Comparison of ENCODE assay signal across 11 mouse cellular contexts in the genomic region with DNA sequence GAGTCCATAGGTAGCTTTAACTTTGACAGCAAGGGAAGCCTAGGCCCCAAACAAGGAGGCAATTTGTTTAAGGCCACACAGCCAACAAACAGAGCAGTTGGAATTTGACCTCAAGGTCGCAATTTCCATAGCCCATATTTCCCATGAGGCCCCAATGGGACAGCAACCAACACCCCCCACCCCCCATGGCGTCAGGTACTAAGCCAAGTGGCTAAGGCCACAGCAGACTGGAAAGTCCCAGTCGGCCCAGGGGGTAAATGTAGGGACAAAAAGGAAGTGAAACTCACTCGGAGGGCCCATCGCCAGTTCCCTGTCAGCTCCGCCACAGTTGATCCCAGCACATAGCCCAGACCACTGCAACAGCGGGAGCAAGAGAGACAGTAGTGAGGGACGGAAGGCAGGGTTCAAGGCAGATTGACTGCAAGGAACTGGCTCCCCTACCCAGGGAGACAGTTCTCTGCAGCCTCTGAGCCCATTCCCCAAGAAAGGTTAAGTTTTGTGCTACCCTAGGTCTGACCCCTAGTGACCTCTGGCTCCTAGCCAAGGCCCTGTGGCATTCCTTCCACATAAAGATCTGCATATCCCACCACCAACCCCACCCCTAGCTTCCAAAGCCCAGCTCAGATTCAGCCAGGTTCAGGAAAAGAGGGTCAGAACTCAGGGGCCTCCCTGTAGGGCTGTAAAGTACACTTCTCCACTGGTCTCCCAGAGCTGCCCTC. TPM values are rescaled to one million over a fixed set of nuclear protein-coding genes. Genes with fewer than 3 reads are reported as not detected.
DNase-seq lines count a peak whose midpoint lies in the region; ATAC-seq lines count a peak whose summit lies in the region.
"Had no signal": no experiment of that assay in that cellular context is flagged by ENCODE, and none has a peak within 500 bp of the region (broad histone marks: within the 10 kb centered on the region; RNA-seq: fewer than 3 reads in every experiment).

No protein-coding gene starts in this region.

- 50% methylated on average over 8 of the region's 8 CpGs for WGBS in hindbrain, embryonic 10.5 days
- 63% methylated on average over 8 of the region's 8 CpGs for WGBS in hindbrain, embryonic 12.5 days
- 71% methylated on average over 8 of the region's 8 CpGs for WGBS in forebrain, embryonic 12.5 days

- no peaks in the 10 kb centered on the region for H3K36me3 ChIP-seq in hindbrain, embryonic 10.5 days
- H3K36me3 ChIP-seq in hindbrain, embryonic 12.5 days = no peaks in the 10 kb centered on the region
- H3K36me3 ChIP-seq in forebrain, embryonic 12.5 days (replicated peaks) = no peaks in the 10 kb centered on the region
- H3K36me3 ChIP-seq: G1E had no signal

- no peak overlapping the region for H3K4me2 ChIP-seq in hindbrain, embryonic 12.5 days (replicated peaks)
- no peak overlapping the region for H3K4me2 ChIP-seq in forebrain, embryonic 12.5 days

- no peak for ATAC-seq in hindbrain, embryonic 12.5 days (ENCODE audit: low FRiP score)
- no peak for ATAC-seq in forebrain, embryonic 12.5 days (ENCODE audit: low FRiP score)
- ATAC-seq: inflammation-experienced regulatory T-cells, adult 6 months had no signal

- no peaks in the 10 kb centered on the region for H3K27me3 ChIP-seq in hindbrain, embryonic 10.5 days (ENCODE audit: insufficient read depth, poor library complexity, severe bottlenecking)
- no peaks in the 10 kb centered on the region for H3K27me3 ChIP-seq in hindbrain, embryonic 12.5 days
- H3K27me3 ChIP-seq in forebrain, embryonic 12.5 days = no peaks in the 10 kb centered on the region; the same call in 1 of the 2 replicates

- DNase-seq in hindbrain, embryonic 10.5 days (ENCODE audit: low spot score) = peak; percentile 7
- DNase-seq in R1 (ENCODE audit: low read depth, low spot score) = peak; percentile 88
- DNase-seq in heart, postnatal 25 days (ENCODE audit: low spot score) = peak; percentile 34
- DNase-seq in lung, postnatal 25 days (ENCODE audit: low spot score) = peak; percentile 43
- DNase-seq in frontal cortex, postnatal 14 days (ENCODE audit: low spot score in 2 of 2) = no peak
- DNase-seq in urinary bladder, postnatal 25 days (ENCODE audit: low spot score) = no peak

- H3K4me1 ChIP-seq in hindbrain, embryonic 10.5 days (replicated peaks) = peaks cover 13% of the 10 kb centered on the region
- 0 out of 2 replicates have a peak, but pooled peaks cover 2% of the 10 kb centered on the region for H3K4me1 ChIP-seq in hindbrain, embryonic 12.5 days
- no peaks in the 10 kb centered on the region for H3K4me1 ChIP-seq in forebrain, embryonic 12.5 days

- 0 out of 2 replicates have a peak, but pooled peaks cover 3% of the 10 kb centered on the region for H3K9me3 ChIP-seq in hindbrain, embryonic 10.5 days
- H3K9me3 ChIP-seq in hindbrain, embryonic 12.5 days (replicated peaks) = peaks cover 3% of the 10 kb centered on the region; the same call in 1 of the 2 replicates
- H3K9me3 ChIP-seq in forebrain, embryonic 12.5 days = 0 out of 2 replicates have a peak, but pooled peaks cover 5% of the 10 kb centered on the region

- intact Hi-C loops in heart, postnatal 25 days (cut with DNase I) = no loop called here

- H3K4me3 ChIP-seq in hindbrain, embryonic 10.5 days = no peak overlapping the region
- no peak overlapping the region for H3K4me3 ChIP-seq in hindbrain, embryonic 12.5 days
- H3K4me3 ChIP-seq in forebrain, embryonic 12.5 days (replicated peaks) = no peak overlapping the region
- H3K4me3 ChIP-seq: myocyte had no signal

- no peak overlapping the region for H3K27ac ChIP-seq in hindbrain, embryonic 10.5 days
- no peak overlapping the region for H3K27ac ChIP-seq in hindbrain, embryonic 12.5 days
- no peak overlapping the region for H3K27ac ChIP-seq in forebrain, embryonic 12.5 days

- H3K9ac ChIP-seq in hindbrain, embryonic 12.5 days = no peak overlapping the region
- H3K9ac ChIP-seq in forebrain, embryonic 12.5 days = no peak overlapping the region

RNA-seq across cellular contexts. Expression of a gene that starts 12.1 kb away (rescaled TPM):
- polyA plus RNA-seq in hindbrain, embryonic 10.5 days (2016; fragmentation: Nextera tagmentation; extraction: Ambion mirVana) = 0.09 and 0.16 TPM in 2 replicates
- polyA plus RNA-seq in hindbrain, embryonic 12.5 days (2016; fragmentation: Nextera tagmentation; extraction: Ambion mirVana) = 0.15 TPM in 1 of 2 replicates, not detected in the other
- total RNA-seq in heart, postnatal 25 days (2021) = not detected
- polyA plus RNA-seq in forebrain, embryonic 12.5 days (2016; fragmentation: Nextera tagmentation; extraction: Ambion mirVana) = not detected in 2 replicates
- polyA plus RNA-seq: G1E had no signal

RNA-seq across cellular contexts. Expression of a gene that starts 48.5 kb away (rescaled TPM):
- polyA plus RNA-seq in hindbrain, embryonic 10.5 days (2016; fragmentation: Nextera tagmentation; extraction: Ambion mirVana) = 4.0 and 5.5 TPM in 2 replicates
- 8.8 and 9.3 TPM in 2 replicates for polyA plus RNA-seq in hindbrain, embryonic 12.5 days (2016; fragmentation: Nextera tagmentation; extraction: Ambion mirVana)
- total RNA-seq in heart, postnatal 25 days (2021) = 10 to 100 TPM in 1 of 2 experiments, 1 to 10 TPM in 1; 9.2 to 12.9 TPM
- 4.9 and 5.4 TPM in 2 replicates for polyA plus RNA-seq in forebrain, embryonic 12.5 days (2016; fragmentation: Nextera tagmentation; extraction: Ambion mirVana)
- polyA plus RNA-seq: inflammation-experienced regulatory T-cells, adult 6 months had no signal

Comparison
In these comparisons a context has a peak if more than half of its experiments do, and no peak if none do; other contexts are left out.
1. DNase-seq: peak in hindbrain, embryonic 10.5 days (single experiment), R1 (single experiment), heart, postnatal 25 days (single experiment) and lung, postnatal 25 days (single experiment); none in frontal cortex, postnatal 14 days (0 of 2) and urinary bladder, postnatal 25 days (single experiment).